Mouse (Mus musculus): ENCODE results near the gene Cdkl3.

DNA sequence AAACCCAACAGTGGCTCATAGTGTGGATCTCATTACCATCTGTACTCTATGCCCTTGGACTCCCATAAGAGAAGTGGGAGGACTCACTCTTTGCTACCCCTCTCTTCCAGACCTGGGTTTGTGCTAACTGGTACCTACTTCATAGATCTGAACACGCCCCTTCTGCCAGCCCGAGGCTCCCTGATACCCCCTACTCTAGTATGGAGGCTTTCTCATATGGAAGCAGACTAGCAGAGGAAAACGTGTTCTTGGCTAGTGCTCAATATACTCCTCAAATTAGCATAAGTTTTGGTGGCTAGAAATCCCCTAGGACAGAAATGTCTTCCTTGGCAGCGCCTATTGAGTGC is 81.8 kb downstream of the Cdkl3 start:
- TF ChIP-seq POLR2A (IDR thresholded peaks at IDR 0.05; ENCODE audit: low read depth, low read length) = no peak
- no peak for TF ChIP-seq CTCF (conservative IDR thresholded peaks at IDR 0.05; ENCODE audit: insufficient read depth, insufficient read length, low read depth, low read length)

Measured in kidney, adult 2 months (tissue).